Mouse (Mus musculus) embryonic fibroblast, embryonic 13.5 days (primary cell): ENCODE data around the gene Slc15a1. TPM values are rescaled to one million over a fixed set of nuclear protein-coding genes. Genes with fewer than 3 reads are reported as not detected.
A peak's percentile ranks its signal among the peaks of the same experiment; 100 is the strongest.

Experiments used
- H3K27ac ChIP-seq: 2 replicates; pipeline ENCODE4 v1.5.1; 2012; ENCODE audit warnings: low read length, control low read depth, inconsistent platforms; ENCODE audit not compliant: insufficient read depth
- H3K4me1 ChIP-seq: 2 replicates; pipeline ENCODE4 v1.6.1; 2011; ENCODE audit warnings: low read length; ENCODE audit not compliant: control insufficient read depth, insufficient read depth
- H3K4me3 ChIP-seq: 2 replicates; pipeline ENCODE4 v1.5.1; 2011; ENCODE audit warnings: mild to moderate bottlenecking, control low read depth, low read length; ENCODE audit not compliant: insufficient read depth
- CTCF ChIP-seq: IDR thresholded peaks from 2 replicates; pipeline ENCODE4 v1.5.1; 2011; ENCODE audit warnings: mild to moderate bottlenecking, control low read depth, low read length, moderate library complexity, borderline replicate concordance; ENCODE audit not compliant: insufficient read depth
- POLR2A ChIP-seq: IDR thresholded peaks from 2 replicates; pipeline ENCODE4 v1.6.1; 2011; ENCODE audit warnings: low read depth, mild to moderate bottlenecking, control low read depth, low read length, moderate library complexity
- polyA plus RNA-seq: library from polyadenylated mRNA; stranded (reverse); fragments of >200 nt; gene quantifications from 2 replicates; pipeline ENCODE4 v1.2.4, GENCODE M21; 2011; ENCODE audit warnings: low read depth; ENCODE audit not compliant: missing spikeins, insufficient read length

The Slc15a1 gene
- polyA plus RNA-seq, 1 experiment = not detected

DNA sequence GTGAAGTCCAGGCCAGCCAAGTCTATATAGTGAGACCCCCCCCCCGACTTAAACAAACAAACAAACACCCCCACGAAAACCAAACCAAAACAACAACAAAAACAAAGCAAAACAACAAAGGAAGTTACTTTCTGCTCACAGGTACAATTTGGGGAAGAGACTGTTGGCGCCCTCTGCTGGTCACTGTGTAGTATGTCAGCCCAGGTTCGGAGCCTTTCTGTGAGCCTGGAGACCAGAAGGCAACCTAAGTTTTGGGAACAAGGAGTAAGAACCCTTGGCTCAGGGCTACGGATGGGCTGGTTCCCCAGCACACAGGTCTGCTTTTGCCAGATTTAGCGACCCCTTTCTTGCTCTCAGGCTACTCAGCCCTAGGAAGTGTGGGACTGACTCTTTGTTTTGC, 49.5 kb downstream of the Slc15a1 start:
- TF ChIP-seq POLR2A = no peak
- TF ChIP-seq CTCF = peak; percentile 67; the same call in 1 of the 2 replicates
- peaks cover 3% of the 10 kb centered on the region; the same call in 1 of the 2 replicates for H3K4me1 ChIP-seq
- H3K27ac ChIP-seq = no peak overlapping the region
- no peak overlapping the region for H3K4me3 ChIP-seq

DNA sequence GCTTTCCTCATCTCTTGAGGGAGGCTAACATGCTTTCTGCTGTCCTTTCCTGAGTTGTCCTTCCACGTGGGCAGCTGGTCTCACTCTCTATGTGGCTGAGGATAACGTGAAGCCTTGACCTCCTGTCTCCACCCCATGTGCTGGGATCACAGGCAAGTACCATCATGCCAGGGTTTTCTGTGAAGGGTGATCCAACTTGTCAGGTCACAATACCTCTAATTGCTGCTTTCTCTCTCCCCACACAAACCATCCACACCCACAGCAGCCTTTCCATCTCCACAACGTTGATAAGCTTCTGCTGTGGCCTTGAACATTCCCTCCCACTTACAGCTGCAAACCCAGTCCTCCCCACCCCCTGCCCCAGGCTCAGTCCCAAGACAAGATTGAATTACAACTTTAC, 51.9 kb downstream of the Slc15a1 start:
- TF ChIP-seq CTCF (no peak), POLR2A (no peak)
- Histone ChIP-seq H3K4me3 (no peak overlapping the region), H3K4me1 (peaks cover 3% of the 10 kb centered on the region; the same call in 1 of the 2 replicates), H3K27ac (no peak overlapping the region)

DNA sequence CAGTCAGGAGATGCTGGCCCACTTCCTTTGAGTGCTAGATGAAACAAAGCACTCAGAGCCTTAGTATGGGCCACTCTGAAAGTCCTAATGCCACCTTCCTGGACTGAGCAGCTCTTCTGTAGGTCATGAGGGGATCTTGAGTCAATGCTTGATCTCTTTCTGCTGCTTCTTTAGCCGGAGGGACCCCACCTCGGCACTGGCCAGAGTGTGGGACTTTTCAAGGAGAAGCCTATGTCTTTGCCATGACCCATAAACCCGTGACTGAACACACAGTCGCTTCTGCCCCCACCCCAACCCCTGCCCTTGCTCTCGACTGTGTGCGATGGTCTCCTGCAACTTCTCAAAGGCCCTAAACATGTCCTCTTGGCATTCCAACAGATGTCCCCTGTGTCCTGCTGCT, 52.8 kb downstream of the Slc15a1 start:
- TF ChIP-seq CTCF (no peak), POLR2A (no peak)
- Histone ChIP-seq H3K4me3 (no peak overlapping the region), H3K4me1 (peaks cover 3% of the 10 kb centered on the region; the same call in 1 of the 2 replicates), H3K27ac (no peak overlapping the region)

DNA sequence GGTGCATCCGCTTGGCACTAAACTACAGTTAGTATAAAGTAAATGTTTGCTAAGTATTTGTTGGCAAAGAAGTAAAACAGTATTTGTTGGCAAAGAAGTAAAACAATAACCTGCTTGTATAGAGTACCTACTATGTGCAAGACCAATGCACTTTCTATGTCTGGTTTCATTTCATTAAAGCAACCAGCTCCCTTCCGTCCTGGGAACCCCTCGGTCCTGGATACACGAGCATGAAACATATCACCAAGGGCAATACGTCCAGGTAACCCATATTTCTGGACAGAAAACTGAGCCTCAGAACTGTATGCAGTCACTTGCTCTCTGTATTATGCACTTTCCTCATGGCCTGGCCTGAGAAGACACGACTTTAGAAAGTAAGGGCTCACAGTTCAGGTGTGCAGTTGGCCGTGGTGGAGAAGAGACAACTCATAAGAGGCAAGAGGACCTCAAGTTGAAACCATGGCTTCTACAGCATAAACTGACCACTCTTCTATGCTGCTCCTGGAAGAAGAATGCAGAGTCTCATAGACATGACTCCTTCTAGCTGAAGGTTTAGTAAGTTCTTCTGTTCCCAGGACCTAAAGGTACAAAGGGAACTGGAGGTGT, 53.5 kb downstream of the Slc15a1 start:
- no peak overlapping the region for H3K4me3 ChIP-seq
- H3K27ac ChIP-seq = no peak overlapping the region
- peaks cover 3% of the 10 kb centered on the region; the same call in 1 of the 2 replicates for H3K4me1 ChIP-seq
- no peak for TF ChIP-seq POLR2A
- no peak for TF ChIP-seq CTCF

DNA sequence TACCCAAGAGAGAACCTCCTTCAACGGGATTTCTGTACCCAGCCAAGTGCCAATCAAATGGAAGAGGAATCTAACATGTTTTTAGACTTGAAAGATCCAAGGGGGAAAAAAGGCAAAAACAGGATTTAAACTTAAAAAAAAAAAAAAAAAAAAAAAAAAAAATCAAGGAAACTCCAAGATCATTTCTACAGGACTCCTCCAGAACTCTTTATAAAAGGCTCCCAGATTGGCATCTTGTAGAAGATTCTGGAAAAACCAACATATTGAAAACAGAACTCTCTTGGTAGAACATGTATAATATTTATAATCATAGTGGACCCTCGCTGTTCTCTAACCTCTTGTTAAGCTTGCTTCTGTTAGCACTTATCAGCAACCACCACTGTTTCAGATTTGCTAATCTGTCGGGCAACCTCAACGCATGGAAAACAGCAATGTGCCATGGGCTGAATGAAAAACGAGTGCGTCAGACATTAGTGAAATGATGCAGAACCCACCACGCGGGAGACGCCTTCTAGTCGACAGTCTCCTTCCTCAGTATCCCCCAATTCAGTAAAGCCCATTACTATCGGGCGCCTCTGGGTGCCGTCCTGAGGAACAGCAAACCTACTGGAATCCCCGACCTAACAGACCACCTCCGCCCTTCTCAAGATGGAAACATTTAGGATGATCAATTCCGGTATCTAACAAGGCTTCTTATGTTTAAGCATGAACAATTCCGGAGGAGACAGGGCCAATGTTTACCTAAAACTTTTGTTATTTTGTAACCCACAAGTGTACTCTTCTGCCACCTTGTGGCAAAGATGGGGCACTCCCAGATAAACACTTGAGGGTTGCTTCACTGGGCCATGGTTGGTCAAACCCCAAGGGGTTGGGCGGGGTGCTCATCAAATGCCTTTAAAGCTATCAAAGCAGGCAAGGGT, 54.3 kb downstream of the Slc15a1 start:
- no peak for TF ChIP-seq POLR2A
- no peak for TF ChIP-seq CTCF
- H3K27ac ChIP-seq = no peak overlapping the region
- peak overlapping the region; percentile 15; the same call in 1 of the 2 replicates for H3K4me3 ChIP-seq
- H3K4me1 ChIP-seq = peaks cover 3% of the 10 kb centered on the region; the same call in 1 of the 2 replicates

DNA sequence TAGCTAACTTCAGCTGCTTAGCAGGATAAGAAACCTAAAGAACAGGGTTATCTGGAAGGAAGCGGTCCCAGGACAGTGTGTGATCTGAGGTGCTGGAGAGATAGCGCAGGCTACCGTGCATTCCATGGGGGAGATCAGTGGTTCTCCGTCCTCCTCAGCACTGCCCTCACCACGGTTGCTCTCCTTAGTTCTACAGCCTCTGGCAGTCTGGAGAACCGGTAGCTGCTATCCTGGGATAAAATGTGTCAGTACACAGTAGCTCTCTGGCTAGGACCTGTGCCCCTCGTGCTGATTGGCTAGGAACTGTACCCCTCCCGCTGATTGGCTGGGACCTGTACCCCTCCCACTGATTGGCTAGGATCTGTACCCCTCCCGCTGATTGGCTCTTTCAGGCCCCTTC, 58.1 kb downstream of the Slc15a1 start:
- TF ChIP-seq CTCF = no peak
- no peak for TF ChIP-seq POLR2A
- peaks cover 3% of the 10 kb centered on the region; the same call in 1 of the 2 replicates for H3K4me1 ChIP-seq
- H3K27ac ChIP-seq = no peak overlapping the region
- H3K4me3 ChIP-seq = no peak overlapping the region

DNA sequence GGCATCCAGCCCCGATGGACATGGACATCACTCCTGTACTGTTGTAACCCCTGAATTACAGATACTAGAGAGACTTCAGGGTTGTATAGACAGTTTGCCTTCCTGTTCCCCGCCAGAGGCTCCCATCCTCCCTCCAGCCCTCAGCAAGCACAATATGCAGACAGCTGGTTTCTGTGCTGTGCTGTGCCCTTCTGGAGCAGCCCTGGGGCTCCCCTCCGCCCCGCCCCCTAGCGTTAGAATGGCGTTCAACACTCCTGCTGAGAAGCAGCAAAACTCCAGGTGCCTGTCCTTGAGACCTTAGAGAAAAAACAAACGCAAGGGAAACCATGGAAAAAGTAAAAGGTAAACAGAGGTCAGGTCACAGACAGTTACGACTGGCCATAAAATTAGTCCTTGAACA, 59.9 kb downstream of the Slc15a1 start:
- TF ChIP-seq POLR2A (no peak), CTCF (peak; percentile 66)
- Histone ChIP-seq H3K4me1 (no peaks in the 10 kb centered on the region), H3K4me3 (no peak overlapping the region), H3K27ac (no peak overlapping the region)

DNA sequence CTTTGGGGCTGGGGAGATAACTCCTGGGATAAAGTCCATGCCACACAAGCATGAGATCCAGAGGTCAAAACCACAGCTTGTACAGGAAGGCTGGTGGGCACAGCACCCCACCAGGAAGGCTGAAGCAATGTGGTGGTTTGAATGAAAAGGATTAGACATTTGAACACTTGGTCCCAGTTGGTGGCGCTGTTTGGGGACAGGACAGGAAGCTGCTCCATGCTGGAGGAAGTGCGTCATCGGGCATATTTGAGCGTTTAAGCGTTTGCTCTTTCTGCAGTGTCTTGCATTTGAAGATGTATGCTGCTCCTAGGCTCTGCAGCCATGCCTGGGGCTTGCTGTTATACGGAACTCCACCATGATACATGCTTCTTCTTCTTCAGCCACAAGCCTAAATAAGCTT, 64.2 kb downstream of the Slc15a1 start:
- Histone ChIP-seq H3K27ac (no peak overlapping the region), H3K4me3 (no peak overlapping the region), H3K4me1 (peaks cover 14% of the 10 kb centered on the region)
- no peak for TF ChIP-seq CTCF
- TF ChIP-seq POLR2A = no peak

DNA sequence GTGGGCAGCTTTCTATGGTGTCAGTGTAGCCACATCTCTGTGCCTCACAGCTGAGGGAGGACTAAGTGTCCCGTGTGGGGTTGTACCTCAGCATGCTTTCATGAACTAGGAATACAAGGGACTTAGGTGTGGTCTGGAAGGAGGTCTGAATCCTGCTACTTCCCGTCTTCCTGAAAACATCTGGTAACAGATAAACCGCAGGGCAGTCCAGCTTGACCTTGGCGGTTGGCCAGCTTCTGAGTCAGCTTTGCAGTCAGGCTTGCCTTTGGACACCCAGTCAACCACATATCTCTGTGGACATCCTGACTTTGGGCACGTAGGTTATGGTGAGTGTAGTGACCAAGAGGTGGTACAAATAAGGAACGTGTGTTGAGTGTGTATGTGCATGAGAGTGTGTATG, 68.0 kb downstream of the Slc15a1 start:
- Histone ChIP-seq H3K4me3 (no peak overlapping the region), H3K27ac (no peak overlapping the region), H3K4me1 (peaks cover 14% of the 10 kb centered on the region)
- TF ChIP-seq POLR2A (no peak), CTCF (no peak)

DNA sequence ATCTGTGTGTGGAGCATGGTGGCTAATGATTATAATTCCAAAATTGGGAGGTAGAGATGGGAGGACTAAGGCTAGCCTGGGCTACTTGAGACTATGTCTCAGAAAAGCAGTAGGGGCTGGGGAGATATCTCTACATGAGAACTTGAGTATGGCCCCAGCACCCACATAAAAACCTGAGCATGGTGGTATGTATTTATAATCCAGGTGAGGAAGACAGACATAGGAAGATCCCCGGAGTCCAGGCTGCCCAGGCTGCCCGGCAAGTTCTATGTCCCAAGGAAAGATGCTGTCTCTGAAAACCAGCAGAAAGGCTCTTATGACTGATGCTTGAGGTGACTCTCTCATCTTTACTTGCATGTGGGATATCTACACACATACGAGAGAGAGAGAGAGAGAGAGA, 68.6 kb downstream of the Slc15a1 start:
- Histone ChIP-seq H3K27ac (peak overlapping the region; percentile 66; the same call in 1 of the 2 replicates), H3K4me3 (no peak overlapping the region), H3K4me1 (peaks cover 14% of the 10 kb centered on the region)
- no peak for TF ChIP-seq POLR2A
